Mouse (Mus musculus) midbrain, embryonic 16.5 days (tissue): ENCODE results near the gene Zfp653. TPM values are rescaled to one million over a fixed set of nuclear protein-coding genes. Genes with fewer than 3 reads are reported as not detected.

ENCODE experiments used
- ATAC-seq: fragments of 200-750 bp; cut with Nextera tagmentation; 2 replicates; pipeline ENCODE4 v1.8.0; 2017; ENCODE audit warnings: moderate TSS enrichment
- H3K27ac ChIP-seq: fragments of 300-500 bp; sonication (generic); 2 replicates; pipeline ENCODE4 v1.5.1; 2014; ENCODE audit warnings: mild to moderate bottlenecking, low read length, mixed read lengths
- H3K27me3 ChIP-seq: fragments of 300-500 bp; sonication (generic); 2 replicates; pipeline ENCODE4 v1.6.1; 2014; ENCODE audit warnings: low read depth, low read length, mixed read lengths; ENCODE audit not compliant: control insufficient read depth, insufficient read depth
- H3K36me3 ChIP-seq: fragments of 300-500 bp; sonication (generic); 2 replicates; pipeline ENCODE4 v1.6.1; 2014; ENCODE audit warnings: mild to moderate bottlenecking, low read length, moderate library complexity, mixed read lengths; ENCODE audit not compliant: control insufficient read depth, insufficient read depth
- H3K4me1 ChIP-seq: fragments of 300-500 bp; sonication (generic); 2 replicates; pipeline ENCODE4 v1.6.1; 2014; ENCODE audit warnings: mild to moderate bottlenecking, low read length, mixed read lengths; ENCODE audit not compliant: control insufficient read depth, insufficient read depth
- H3K4me2 ChIP-seq: fragments of 300-500 bp; sonication (generic); 2 replicates; pipeline ENCODE4 v1.6.1; 2014; ENCODE audit warnings: mild to moderate bottlenecking, low read length, mixed read lengths
- H3K4me3 ChIP-seq: fragments of 300-500 bp; sonication (generic); 2 replicates; pipeline ENCODE4 v1.5.1; 2014; ENCODE audit warnings: low read depth, mild to moderate bottlenecking, low read length, moderate library complexity, mixed read lengths
- H3K9ac ChIP-seq: fragments of 300-500 bp; sonication (generic); 2 replicates; pipeline ENCODE4 v1.6.1; 2014; ENCODE audit warnings: low read depth, low read length, mixed read lengths
- H3K9me3 ChIP-seq: fragments of 300-500 bp; sonication (generic); replicated peaks from 2 replicates; pipeline ENCODE4 v1.6.1; 2014; ENCODE audit warnings: mild to moderate bottlenecking, low read length, mixed read lengths; ENCODE audit not compliant: control insufficient read depth, poor library complexity, severe bottlenecking
- WGBS: fragments of 180-500 bp; shearing (Covaris S2); extraction: QIAGEN DNeasy Blood & Tissue Kit; methylation state at CpG from one replicate; pipeline ENCODE4 v1.1.7; 2014; 5-methylcytosine and 5-hydroxymethylcytosine counted together
- polyA plus RNA-seq: library from polyadenylated mRNA; unstranded; fragments of >200 nt; fragmentation: Nextera tagmentation; extraction: Ambion mirVana; gene quantifications from 2 replicates; pipeline ENCODE4 v1.2.1, GENCODE M21; 2015

Gene Zfp653
- polyA plus RNA-seq, 1 experiment from 2014 or later = 18.8 TPM

DNA sequence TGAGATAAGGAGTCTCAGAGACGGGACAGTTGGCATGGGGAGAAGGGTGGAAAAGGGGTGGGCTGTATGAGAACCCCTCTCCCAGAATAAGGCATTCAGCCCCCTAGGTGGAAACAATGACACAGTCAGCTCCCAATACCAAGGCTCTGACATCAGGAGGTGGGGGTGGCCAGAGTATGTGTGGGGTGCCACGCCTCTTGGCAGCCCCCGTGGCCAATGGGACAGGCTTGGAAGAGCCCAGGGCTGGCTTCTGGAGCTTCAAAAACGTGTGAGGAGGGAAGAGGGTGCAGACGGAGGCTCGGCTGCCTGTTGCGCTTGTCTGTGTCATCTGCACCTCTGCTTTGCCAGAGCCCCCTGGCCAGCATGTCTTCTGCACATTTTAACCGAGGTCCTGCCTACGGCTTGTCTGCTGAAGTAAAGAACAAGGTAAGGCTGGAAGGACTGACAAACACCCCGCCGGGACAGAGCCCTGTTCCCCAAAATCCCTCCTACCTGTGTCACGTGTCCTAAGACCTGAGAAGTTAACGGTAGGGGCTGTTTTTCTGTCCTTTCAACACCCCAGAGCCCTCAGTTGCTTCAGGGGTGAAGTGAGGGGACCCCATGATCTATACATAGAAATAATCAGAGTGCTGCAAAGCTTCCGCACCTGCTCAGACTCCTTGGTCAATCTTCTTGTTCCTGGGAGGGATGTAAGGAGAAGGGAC, 28.0 kb upstream of the Zfp653 start, which contains the start of gene Cnn1:
TSS of gene Cnn1 (plus strand) at position 224 of the 704 bp plus-strand sequence.
- Histone ChIP-seq H3K9ac (no peak within 1 kb of the TSS), H3K4me1 (no peaks in the 10 kb centered on the region; the same call in 1 of the 2 replicates), H3K27me3 (peaks cover 24% of the 10 kb centered on the region), H3K9me3 (no peaks in the 10 kb centered on the region), H3K36me3 (no peaks in the 10 kb centered on the region), H3K4me3 (no peak within 1 kb of the TSS), H3K4me2 (no peak within 1 kb of the TSS), H3K27ac (no peak within 1 kb of the TSS)
- no peak for ATAC-seq
- WGBS = 11% methylated on average over 14 of the region's 14 CpGs

DNA sequence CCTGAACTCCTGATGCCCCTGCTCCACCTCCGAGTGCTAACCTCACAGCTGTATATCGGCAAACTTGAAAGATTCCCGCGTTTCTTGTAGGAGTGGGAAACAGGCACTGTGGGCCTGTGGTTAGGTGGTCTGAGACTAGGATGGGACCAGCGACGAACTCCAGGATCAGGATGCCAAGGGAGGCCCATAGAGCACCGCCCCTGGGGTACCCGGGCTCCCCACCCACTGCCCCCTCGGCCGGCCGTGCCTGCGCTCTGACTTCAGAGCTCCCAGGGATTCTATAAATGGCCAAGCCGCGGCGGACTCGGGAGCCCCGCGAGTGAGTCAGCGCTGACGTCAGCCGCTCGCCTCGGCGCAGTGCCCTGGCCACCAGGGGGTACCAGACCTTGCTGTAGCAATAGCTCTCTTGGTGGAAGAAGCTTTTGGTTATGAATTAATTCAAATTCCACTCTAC, 24.7 kb upstream of the Zfp653 start:
- Histone ChIP-seq H3K9ac (peak overlapping the region; percentile 57), H3K36me3 (no peaks in the 10 kb centered on the region), H3K4me1 (no peaks in the 10 kb centered on the region; the same call in 1 of the 2 replicates), H3K27me3 (peaks cover 22% of the 10 kb centered on the region), H3K9me3 (no peaks in the 10 kb centered on the region), H3K4me3 (peak overlapping the region; percentile 35), H3K27ac (no peak overlapping the region), H3K4me2 (peak overlapping the region; percentile 62)
- ATAC-seq = 0 out of 2 replicates have a peak, but pooled peaks have one; percentile 32
- WGBS = 4% methylated on average over 24 of the region's 24 CpGs

GRCm38 (mm10) chr9:22092746-22093145, 21.6 kb upstream of the Zfp653 start:
- Histone ChIP-seq H3K4me3 (no peak overlapping the region), H3K4me2 (no peak overlapping the region), H3K27me3 (peaks cover 2% of the 10 kb centered on the region; the same call in 1 of the 2 replicates), H3K9ac (no peak overlapping the region), H3K9me3 (no peaks in the 10 kb centered on the region), H3K36me3 (no peaks in the 10 kb centered on the region), H3K27ac (no peak overlapping the region), H3K4me1 (no peaks in the 10 kb centered on the region)
- ATAC-seq = no peak
- 88% methylated on average over 6 of the region's 6 CpGs for WGBS

DNA sequence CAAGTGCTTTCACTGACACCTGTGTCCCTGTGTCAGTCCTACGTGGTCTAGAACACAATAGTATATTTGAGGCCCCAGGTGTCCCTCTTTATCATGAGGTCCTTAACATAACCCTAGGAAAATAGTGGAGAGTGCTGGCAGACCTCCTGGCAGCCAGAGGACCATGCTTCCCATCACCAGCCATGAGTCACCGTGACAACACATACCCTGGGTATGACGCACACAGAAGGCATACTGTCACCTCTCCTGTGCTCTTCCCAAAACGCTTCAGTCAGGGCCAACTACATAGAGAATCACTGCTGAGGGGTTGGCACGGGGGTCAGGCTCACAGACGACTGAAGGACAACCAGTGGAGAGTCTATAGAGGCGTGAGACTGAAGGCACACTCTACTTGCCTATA, 18.8 kb upstream of the Zfp653 start:
- 84% methylated on average over 7 of the region's 7 CpGs for WGBS
- Histone ChIP-seq H3K4me3 (no peak overlapping the region), H3K36me3 (no peaks in the 10 kb centered on the region), H3K27me3 (no peaks in the 10 kb centered on the region), H3K27ac (no peak overlapping the region), H3K9ac (no peak overlapping the region), H3K4me1 (peaks cover 7% of the 10 kb centered on the region), H3K9me3 (no peaks in the 10 kb centered on the region), H3K4me2 (no peak overlapping the region)
- no peak for ATAC-seq

DNA sequence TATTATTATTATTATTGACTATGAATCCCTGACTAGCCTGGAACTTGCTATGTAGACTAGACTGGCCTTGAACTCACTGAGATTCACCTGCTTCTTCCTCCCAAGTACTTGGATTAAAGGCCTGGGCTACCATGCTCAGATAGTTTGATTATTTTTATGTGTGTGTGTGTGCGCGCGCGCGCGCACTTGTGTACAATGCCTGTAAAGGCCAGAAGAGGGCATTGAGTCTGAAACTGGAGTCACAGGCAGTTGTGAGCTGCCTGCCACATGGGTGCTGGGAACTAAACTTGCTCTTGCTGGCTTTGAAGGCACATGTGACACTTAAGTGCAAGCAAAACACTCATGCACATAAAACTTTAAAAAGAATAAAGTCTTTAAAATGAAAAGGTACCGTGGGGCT, 18.1 kb upstream of the Zfp653 start:
- Histone ChIP-seq H3K4me1 (peaks cover 12% of the 10 kb centered on the region), H3K9ac (no peak overlapping the region), H3K36me3 (no peaks in the 10 kb centered on the region), H3K4me2 (no peak overlapping the region), H3K27me3 (no peaks in the 10 kb centered on the region), H3K9me3 (no peaks in the 10 kb centered on the region), H3K27ac (no peak overlapping the region), H3K4me3 (no peak overlapping the region)
- no peak for ATAC-seq
- over 99% methylated on average over 7 of the region's 7 CpGs for WGBS

- Histone ChIP-seq H3K27ac (no peak overlapping the region), H3K27me3 (no peaks in the 10 kb centered on the region), H3K4me1 (peaks cover 16% of the 10 kb centered on the region), H3K9ac (no peak overlapping the region), H3K4me3 (no peak overlapping the region), H3K9me3 (no peaks in the 10 kb centered on the region), H3K4me2 (no peak overlapping the region), H3K36me3 (no peaks in the 10 kb centered on the region)
- no peak for ATAC-seq
- WGBS = 85% methylated on average over 2 of the region's 2 CpGs
Measured at GRCm38 (mm10) chr9:22087034-22087618, 15.9 kb upstream of the Zfp653 start.

GRCm38 (mm10) chr9:22086012-22086411, 14.8 kb upstream of the Zfp653 start:
- Histone ChIP-seq H3K4me2 (peak overlapping the region; percentile 74), H3K27me3 (no peaks in the 10 kb centered on the region), H3K27ac (peak overlapping the region; percentile 81), H3K36me3 (no peaks in the 10 kb centered on the region), H3K9me3 (no peaks in the 10 kb centered on the region), H3K9ac (peak overlapping the region; percentile 78), H3K4me3 (peak overlapping the region; percentile 83), H3K4me1 (peaks cover 16% of the 10 kb centered on the region)
- WGBS = 85% methylated on average over 6 of the region's 6 CpGs
- no peak for ATAC-seq

DNA sequence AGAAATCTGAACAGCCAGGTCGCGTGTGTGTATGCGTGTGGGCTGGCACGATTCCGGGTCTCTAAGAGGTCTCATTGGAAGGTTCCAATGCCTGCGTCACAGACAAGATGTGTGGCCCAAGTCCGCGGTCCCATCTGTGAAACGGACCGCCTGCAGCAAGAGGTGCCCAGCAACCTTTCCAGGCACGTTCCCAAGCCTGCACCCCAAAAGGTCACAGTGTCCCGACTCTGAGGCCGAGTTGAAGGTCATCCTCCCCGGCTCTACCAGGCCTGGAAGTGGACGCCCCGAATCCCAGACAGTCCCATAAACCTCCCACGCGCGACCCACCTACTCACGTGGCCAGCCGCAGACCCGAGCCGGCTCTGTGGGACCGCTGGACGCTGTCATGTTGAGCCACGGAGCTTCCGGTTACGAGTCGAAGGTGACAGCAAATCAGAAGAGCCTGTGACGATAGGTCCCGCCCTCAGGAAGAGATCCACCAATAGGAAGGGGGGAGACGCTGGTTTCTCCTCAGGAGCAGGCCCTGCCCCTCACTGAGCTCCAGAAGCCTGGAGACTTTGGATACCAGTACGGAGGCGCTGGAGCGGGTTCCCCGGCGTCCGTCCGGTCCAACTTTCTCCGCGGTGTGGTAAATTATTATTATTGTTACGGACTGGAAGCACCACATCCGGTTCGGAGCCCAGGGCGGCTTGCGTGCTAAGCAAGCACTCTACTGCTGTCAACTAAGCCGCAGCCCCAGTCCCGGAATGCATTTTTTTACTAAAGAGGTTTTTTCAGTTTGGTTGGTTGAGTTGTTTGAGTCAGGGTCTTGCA, 14.1 kb upstream of the Zfp653 start, which contains the start of gene Ecsit:
TSS of gene Ecsit (minus strand) at position 417 of the 813 bp plus-strand sequence.
- Histone ChIP-seq H3K9ac (peak within 1 kb of the TSS; percentile 79), H3K9me3 (no peaks in the 10 kb centered on the region), H3K36me3 (no peaks in the 10 kb centered on the region), H3K4me3 (peak within 1 kb of the TSS; percentile 83), H3K4me2 (peak within 1 kb of the TSS; percentile 74), H3K4me1 (peaks cover 16% of the 10 kb centered on the region), H3K27ac (peak within 1 kb of the TSS; percentile 81), H3K27me3 (no peaks in the 10 kb centered on the region)
- ATAC-seq = peak; percentile 99
- WGBS = under 1% methylated on average over 48 of the region's 48 CpGs
